Mouse (Mus musculus): ENCODE data around the gene Gm20479.

Gene Gm20479

GRCm38 (mm10) chr7:27310996-27311535, 46.2 kb downstream of the Gm20479 start:
- no peak for DNase-seq (ENCODE audit: low spot score)

- DNase-seq (ENCODE audit: low spot score) = no peak
These were observed 46.9 kb downstream of the Gm20479 start for GRCm38 (mm10) chr7:27310306-27310705.

- DNase-seq (ENCODE audit: low spot score) = no peak
These were observed 47.4 kb downstream of the Gm20479 start for GRCm38 (mm10) chr7:27309832-27310231.

- no peak for DNase-seq (ENCODE audit: low spot score)
These were observed 48.2 kb downstream of the Gm20479 start for GRCm38 (mm10) chr7:27308821-27309549.

- no peak for DNase-seq (ENCODE audit: low spot score)
These were observed 49.7 kb downstream of the Gm20479 start for GRCm38 (mm10) chr7:27307551-27307950.

- peak; percentile 6 for DNase-seq (ENCODE audit: low spot score)
These were observed 50.8 kb downstream of the Gm20479 start for GRCm38 (mm10) chr7:27306161-27307160.

GRCm38 (mm10) chr7:27305091-27305730, 52.0 kb downstream of the Gm20479 start:
- no peak for DNase-seq (ENCODE audit: low spot score)
